Mouse (Mus musculus): ENCODE results near the gene Scn11a. TPM values are rescaled to one million over a fixed set of nuclear protein-coding genes. Genes with fewer than 3 reads are reported as not detected.

Gene Scn11a
- polyA plus RNA-seq, 1 experiment from 2014 or later, result not detected

DNA sequence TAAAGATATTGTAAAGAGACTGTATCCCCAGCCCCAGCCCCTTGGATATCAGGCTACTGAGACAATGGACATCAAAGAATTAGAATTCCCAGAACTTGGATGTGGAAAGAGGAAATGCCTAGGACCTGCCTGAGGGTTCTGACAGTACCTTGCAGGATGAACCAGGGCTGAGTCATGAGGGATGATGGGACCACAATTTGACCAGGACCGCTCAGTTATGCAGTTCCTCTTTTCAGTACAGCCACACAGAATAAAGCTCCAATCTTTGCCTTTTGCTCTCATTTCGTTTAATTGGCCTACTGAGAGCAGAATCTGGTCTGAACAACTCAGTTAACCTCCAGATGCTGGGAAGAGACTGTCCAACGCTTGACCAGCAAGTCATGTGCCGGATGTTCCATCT is 18.3 kb upstream of the Scn11a start:
- Histone ChIP-seq H3K4me1 (ENCODE audit: control insufficient read depth, insufficient read depth, low read length) (no peaks in the 10 kb centered on the region), H3K4me2 (replicated peaks; ENCODE audit: low read depth, low read length) (no peak overlapping the region), H3K36me3 (ENCODE audit: control insufficient read depth, insufficient read depth, low read length) (no peaks in the 10 kb centered on the region), H3K27me3 (ENCODE audit: control insufficient read depth, insufficient read depth, low read length) (no peaks in the 10 kb centered on the region), H3K9me3 (ENCODE audit: control insufficient read depth, low read depth, low read length) (no peaks in the 10 kb centered on the region), H3K9ac (replicated peaks; ENCODE audit: low read depth, low read length) (no peak overlapping the region), H3K27ac (ENCODE audit: low read length) (no peak overlapping the region), H3K4me3 (ENCODE audit: low read depth, low read length) (no peak overlapping the region)
- WGBS, result 80% methylated on average over 4 of the region's 4 CpGs
- no peak for ATAC-seq (ENCODE audit: insufficient number of reproducible peaks, insufficient read depth, low FRiP score, low read depth)

DNA sequence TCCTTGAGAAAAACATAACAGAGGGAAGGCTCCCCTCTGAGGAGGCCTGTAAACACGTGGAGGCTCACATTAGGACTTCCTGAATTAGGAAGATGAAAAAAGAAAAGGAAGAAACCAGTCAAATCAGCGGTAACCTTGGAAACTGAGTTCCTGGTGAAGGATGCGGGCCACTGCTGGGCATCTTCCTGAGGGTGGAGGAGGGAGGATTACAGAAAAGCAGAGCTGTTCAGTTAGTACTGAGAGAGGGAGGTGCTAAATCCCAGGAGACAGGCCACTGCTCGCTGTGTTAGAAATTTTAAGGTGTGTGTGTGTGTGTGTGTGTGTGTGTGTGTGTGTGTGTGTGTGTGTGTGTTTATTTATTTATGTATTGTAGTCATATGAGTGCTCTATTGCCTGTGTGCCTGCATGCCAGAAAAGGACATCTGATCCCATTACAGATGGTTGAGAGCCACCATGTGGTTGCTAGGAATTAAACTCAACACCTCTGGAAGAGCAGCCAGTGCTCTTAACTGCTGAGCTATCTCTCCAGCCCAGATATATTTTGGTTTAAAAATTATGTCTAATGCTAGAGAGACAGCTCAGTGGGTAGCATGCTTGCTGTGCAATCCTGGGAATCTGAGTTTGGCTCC is 17.4 kb upstream of the Scn11a start:
- H3K9ac ChIP-seq (replicated peaks; ENCODE audit: low read depth, low read length), result no peak overlapping the region
- H3K9me3 ChIP-seq (ENCODE audit: control insufficient read depth, low read depth, low read length), result no peaks in the 10 kb centered on the region
- ATAC-seq (ENCODE audit: insufficient number of reproducible peaks, insufficient read depth, low FRiP score, low read depth), result no peak
- no peaks in the 10 kb centered on the region for H3K36me3 ChIP-seq (ENCODE audit: control insufficient read depth, insufficient read depth, low read length)
- no peak overlapping the region for H3K4me3 ChIP-seq (ENCODE audit: low read depth, low read length)
- no peaks in the 10 kb centered on the region for H3K4me1 ChIP-seq (ENCODE audit: control insufficient read depth, insufficient read depth, low read length)
- no peak overlapping the region for H3K27ac ChIP-seq (ENCODE audit: low read length)
- no peaks in the 10 kb centered on the region for H3K27me3 ChIP-seq (ENCODE audit: control insufficient read depth, insufficient read depth, low read length)
- no peak overlapping the region for H3K4me2 ChIP-seq (replicated peaks; ENCODE audit: low read depth, low read length)
- WGBS, result 31% methylated on average over 4 of the region's 4 CpGs

DNA sequence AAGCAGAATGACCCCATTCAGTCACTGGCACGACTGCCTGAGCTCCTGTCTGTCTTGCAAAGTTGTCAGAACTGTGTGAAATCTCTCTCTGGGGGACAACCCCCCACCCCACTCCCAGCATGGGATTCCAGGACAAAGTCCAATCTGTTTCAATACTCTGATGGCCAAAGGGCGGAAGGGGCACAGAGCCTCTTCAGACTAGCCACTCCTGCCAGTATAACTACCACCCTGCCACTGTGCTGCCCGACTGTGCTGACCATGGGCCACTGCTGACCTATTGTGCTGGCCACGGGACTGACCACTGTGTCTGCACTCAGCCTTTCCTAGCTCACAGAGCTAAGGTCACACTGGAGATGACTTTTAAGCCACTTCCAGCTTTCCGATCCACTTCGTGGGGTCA is 16.8 kb upstream of the Scn11a start:
- no peak overlapping the region for H3K4me2 ChIP-seq (replicated peaks; ENCODE audit: low read depth, low read length)
- no peak for ATAC-seq (ENCODE audit: insufficient number of reproducible peaks, insufficient read depth, low FRiP score, low read depth)
- no peak overlapping the region for H3K9ac ChIP-seq (replicated peaks; ENCODE audit: low read depth, low read length)
- no peaks in the 10 kb centered on the region for H3K9me3 ChIP-seq (ENCODE audit: control insufficient read depth, low read depth, low read length)
- no peak overlapping the region for H3K4me3 ChIP-seq (ENCODE audit: low read depth, low read length)
- no peaks in the 10 kb centered on the region for H3K27me3 ChIP-seq (ENCODE audit: control insufficient read depth, insufficient read depth, low read length)
- H3K4me1 ChIP-seq (ENCODE audit: control insufficient read depth, insufficient read depth, low read length), result no peaks in the 10 kb centered on the region
- WGBS, result 37% methylated on average over 6 of the region's 6 CpGs
- H3K27ac ChIP-seq (ENCODE audit: low read length), result no peak overlapping the region
- no peaks in the 10 kb centered on the region for H3K36me3 ChIP-seq (ENCODE audit: control insufficient read depth, insufficient read depth, low read length)

DNA sequence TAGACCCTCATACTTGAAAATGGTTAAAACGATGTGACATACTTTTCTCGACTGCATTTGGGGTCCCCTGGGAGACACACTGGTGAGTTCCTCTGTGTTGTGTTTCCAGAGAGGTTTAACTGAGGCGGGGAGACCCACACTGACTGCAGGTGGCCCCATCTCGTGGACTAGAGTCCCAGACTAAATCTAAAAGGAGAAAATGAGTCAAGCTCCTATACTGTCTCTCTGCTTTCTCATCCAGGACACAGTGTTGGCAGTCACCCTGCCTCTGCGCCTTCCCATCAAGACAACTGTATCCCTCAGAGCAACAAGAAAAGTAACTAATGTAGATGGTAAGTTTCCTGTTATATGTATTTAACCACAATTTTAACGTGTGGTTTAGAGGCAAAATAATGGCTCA is 15.9 kb upstream of the Scn11a start:
- no peaks in the 10 kb centered on the region for H3K27me3 ChIP-seq (ENCODE audit: control insufficient read depth, insufficient read depth, low read length)
- H3K27ac ChIP-seq (ENCODE audit: low read length), result no peak overlapping the region
- WGBS, result 86% methylated on average over 6 of the region's 6 CpGs
- H3K9ac ChIP-seq (replicated peaks; ENCODE audit: low read depth, low read length), result no peak overlapping the region
- no peak for ATAC-seq (ENCODE audit: insufficient number of reproducible peaks, insufficient read depth, low FRiP score, low read depth)
- no peak overlapping the region for H3K4me2 ChIP-seq (replicated peaks; ENCODE audit: low read depth, low read length)
- no peak overlapping the region for H3K4me3 ChIP-seq (ENCODE audit: low read depth, low read length)
- no peaks in the 10 kb centered on the region for H3K9me3 ChIP-seq (ENCODE audit: control insufficient read depth, low read depth, low read length)
- H3K36me3 ChIP-seq (ENCODE audit: control insufficient read depth, insufficient read depth, low read length), result no peaks in the 10 kb centered on the region
- no peaks in the 10 kb centered on the region for H3K4me1 ChIP-seq (ENCODE audit: control insufficient read depth, insufficient read depth, low read length)

DNA sequence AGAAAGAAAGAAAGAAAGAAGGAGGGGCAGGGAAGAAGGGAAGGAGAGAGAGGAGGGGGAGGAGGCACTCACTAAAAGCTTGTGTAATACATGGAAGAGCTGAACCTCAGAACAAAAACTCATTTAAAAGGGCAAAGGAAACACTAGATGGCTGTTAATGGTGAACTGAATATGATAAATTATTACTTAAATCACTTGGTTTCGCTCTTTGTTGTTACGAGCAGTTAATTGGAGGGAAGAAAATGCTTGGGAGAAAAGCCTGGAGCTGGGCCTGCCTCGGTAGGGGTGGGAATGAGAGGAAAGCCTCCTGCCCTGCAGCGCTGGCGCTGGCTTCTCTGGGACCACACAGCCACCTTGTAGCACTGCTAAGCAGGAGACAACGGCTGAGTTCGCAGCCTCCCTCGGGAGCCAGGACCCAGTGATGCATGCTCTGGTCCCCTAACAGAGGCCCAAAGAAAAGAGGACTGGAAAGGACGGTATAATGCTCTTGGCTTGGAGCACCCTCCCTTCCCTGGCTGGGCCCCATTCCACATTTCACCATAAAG is 10.4 kb upstream of the Scn11a start:
- Histone ChIP-seq H3K9ac (replicated peaks; ENCODE audit: low read depth, low read length) (no peak overlapping the region), H3K9me3 (ENCODE audit: control insufficient read depth, low read depth, low read length) (no peaks in the 10 kb centered on the region), H3K27me3 (ENCODE audit: control insufficient read depth, insufficient read depth, low read length) (no peaks in the 10 kb centered on the region), H3K4me1 (ENCODE audit: control insufficient read depth, insufficient read depth, low read length) (no peaks in the 10 kb centered on the region), H3K27ac (ENCODE audit: low read length) (no peak overlapping the region), H3K36me3 (ENCODE audit: control insufficient read depth, insufficient read depth, low read length) (no peaks in the 10 kb centered on the region), H3K4me2 (replicated peaks; ENCODE audit: low read depth, low read length) (no peak overlapping the region), H3K4me3 (ENCODE audit: low read depth, low read length) (no peak overlapping the region)
- no peak for ATAC-seq (ENCODE audit: insufficient number of reproducible peaks, insufficient read depth, low FRiP score, low read depth)
- 35% methylated on average over 9 of the region's 9 CpGs for WGBS

DNA sequence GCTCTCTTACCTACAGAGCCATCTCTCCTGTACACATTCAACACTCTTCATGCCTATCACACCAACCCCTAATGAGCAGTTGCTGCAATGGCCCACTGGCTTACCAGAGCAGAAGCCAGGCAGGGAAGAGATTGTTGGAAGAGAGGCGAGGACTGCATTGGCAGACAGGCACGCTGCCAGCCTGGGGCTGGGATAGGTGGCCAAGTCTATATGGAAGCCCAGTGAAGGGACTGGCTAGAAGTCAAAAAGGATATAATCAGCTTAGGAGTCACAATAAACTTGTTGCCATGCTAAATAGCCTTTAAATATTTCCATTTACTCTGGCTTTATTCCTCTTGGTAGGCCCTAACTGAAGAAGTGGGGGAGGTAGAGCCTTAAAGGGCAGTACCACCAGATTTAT is 5.7 kb upstream of the Scn11a start:
- 75% methylated on average over 2 of the region's 2 CpGs for WGBS
- Histone ChIP-seq H3K9ac (replicated peaks; ENCODE audit: low read depth, low read length) (no peak overlapping the region), H3K27ac (ENCODE audit: low read length) (no peak overlapping the region), H3K27me3 (ENCODE audit: control insufficient read depth, insufficient read depth, low read length) (no peaks in the 10 kb centered on the region), H3K9me3 (ENCODE audit: control insufficient read depth, low read depth, low read length) (no peaks in the 10 kb centered on the region), H3K36me3 (ENCODE audit: control insufficient read depth, insufficient read depth, low read length) (no peaks in the 10 kb centered on the region), H3K4me2 (replicated peaks; ENCODE audit: low read depth, low read length) (no peak overlapping the region), H3K4me3 (ENCODE audit: low read depth, low read length) (no peak overlapping the region), H3K4me1 (ENCODE audit: control insufficient read depth, insufficient read depth, low read length) (no peaks in the 10 kb centered on the region)
- no peak for ATAC-seq (ENCODE audit: insufficient number of reproducible peaks, insufficient read depth, low FRiP score, low read depth)

DNA sequence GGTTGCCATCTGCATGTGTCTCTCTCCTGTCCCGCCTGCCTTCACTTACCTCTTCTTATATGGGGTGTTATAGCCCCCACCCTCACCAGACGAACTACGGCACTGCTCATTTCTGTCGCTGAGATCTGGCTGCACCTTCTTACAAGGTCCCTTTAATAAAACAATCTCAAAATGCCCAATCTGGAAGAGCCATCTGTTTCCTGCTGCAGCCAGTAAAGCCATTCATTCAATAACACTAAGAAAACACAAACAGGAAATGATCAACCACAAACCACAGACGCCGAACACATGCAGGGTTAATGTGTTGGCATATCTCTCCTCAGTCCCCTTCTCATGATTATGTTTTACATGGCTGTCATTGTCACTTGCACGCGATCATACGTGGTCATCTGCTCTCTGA is 1.5 kb downstream of the Scn11a start:
- H3K9me3 ChIP-seq (ENCODE audit: control insufficient read depth, low read depth, low read length), result no peaks in the 10 kb centered on the region
- H3K4me1 ChIP-seq (ENCODE audit: control insufficient read depth, insufficient read depth, low read length), result no peaks in the 10 kb centered on the region
- H3K4me2 ChIP-seq (replicated peaks; ENCODE audit: low read depth, low read length), result no peak overlapping the region
- H3K4me3 ChIP-seq (ENCODE audit: low read depth, low read length), result no peak overlapping the region
- no peak overlapping the region for H3K27ac ChIP-seq (ENCODE audit: low read length)
- H3K9ac ChIP-seq (replicated peaks; ENCODE audit: low read depth, low read length), result no peak overlapping the region
- ATAC-seq (ENCODE audit: insufficient number of reproducible peaks, insufficient read depth, low FRiP score, low read depth), result no peak
- no peaks in the 10 kb centered on the region for H3K27me3 ChIP-seq (ENCODE audit: control insufficient read depth, insufficient read depth, low read length)
- WGBS, result 75% methylated on average over 9 of the region's 9 CpGs
- H3K36me3 ChIP-seq (ENCODE audit: control insufficient read depth, insufficient read depth, low read length), result no peaks in the 10 kb centered on the region

DNA sequence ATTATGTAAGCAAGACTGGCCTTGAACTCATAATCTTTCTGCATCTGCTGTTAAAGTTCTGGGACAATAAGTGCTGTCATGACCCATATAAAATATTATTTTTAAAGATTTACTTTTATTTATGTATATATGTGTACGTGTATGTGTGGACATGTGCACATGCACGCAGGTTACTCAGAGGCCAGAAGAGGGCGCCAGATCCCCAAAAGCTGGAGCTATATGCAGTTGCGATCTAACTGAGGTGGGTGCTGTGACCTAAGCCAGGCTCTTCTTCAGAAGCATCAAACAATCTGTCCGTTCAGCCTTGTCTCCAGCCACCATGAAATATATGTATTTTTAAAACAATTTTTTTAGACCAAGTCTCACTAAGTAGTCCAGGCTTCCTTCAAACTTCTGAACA is 11.6 kb downstream of the Scn11a start:
- H3K4me2 ChIP-seq (replicated peaks; ENCODE audit: low read depth, low read length), result no peak overlapping the region
- H3K27me3 ChIP-seq (ENCODE audit: control insufficient read depth, insufficient read depth, low read length), result no peaks in the 10 kb centered on the region
- no peak overlapping the region for H3K4me3 ChIP-seq (ENCODE audit: low read depth, low read length)
- H3K9me3 ChIP-seq (ENCODE audit: control insufficient read depth, low read depth, low read length), result peaks cover 4% of the 10 kb centered on the region; the same call in 1 of the 2 replicates
- 91% methylated on average over 5 of the region's 5 CpGs for WGBS
- ATAC-seq (ENCODE audit: insufficient number of reproducible peaks, insufficient read depth, low FRiP score, low read depth), result no peak
- no peaks in the 10 kb centered on the region for H3K4me1 ChIP-seq (ENCODE audit: control insufficient read depth, insufficient read depth, low read length)
- H3K27ac ChIP-seq (ENCODE audit: low read length), result no peak overlapping the region
- H3K36me3 ChIP-seq (ENCODE audit: control insufficient read depth, insufficient read depth, low read length), result no peaks in the 10 kb centered on the region
- no peak overlapping the region for H3K9ac ChIP-seq (replicated peaks; ENCODE audit: low read depth, low read length)

DNA sequence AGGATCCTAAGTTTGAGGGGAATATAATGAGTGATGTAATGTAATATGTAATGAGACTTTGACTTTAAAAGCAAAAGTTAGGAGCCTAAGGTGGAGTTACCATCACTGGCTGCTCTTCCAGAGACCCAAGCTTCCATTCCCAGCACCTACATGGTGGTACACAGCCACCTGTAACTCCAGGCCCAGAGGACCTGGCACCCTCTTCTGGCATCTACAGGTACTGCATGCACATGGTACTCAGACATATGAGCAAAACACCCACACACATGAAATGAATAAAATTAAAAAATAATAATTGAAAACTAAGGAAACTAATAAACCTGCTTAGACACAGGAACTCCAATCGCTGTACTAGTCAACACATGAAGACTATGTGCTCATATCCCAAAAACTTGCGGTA is 18.8 kb downstream of the Scn11a start:
- H3K9ac ChIP-seq (replicated peaks; ENCODE audit: low read depth, low read length), result no peak overlapping the region
- H3K9me3 ChIP-seq (ENCODE audit: control insufficient read depth, low read depth, low read length), result no peaks in the 10 kb centered on the region
- 0 out of 2 replicates have a peak, but pooled peaks cover 3% of the 10 kb centered on the region for H3K4me1 ChIP-seq (ENCODE audit: control insufficient read depth, insufficient read depth, low read length)
- no peak overlapping the region for H3K4me3 ChIP-seq (ENCODE audit: low read depth, low read length)
- H3K4me2 ChIP-seq (replicated peaks; ENCODE audit: low read depth, low read length), result no peak overlapping the region
- 85% methylated on average over 2 of the region's 2 CpGs for WGBS
- H3K36me3 ChIP-seq (ENCODE audit: control insufficient read depth, insufficient read depth, low read length), result no peaks in the 10 kb centered on the region
- ATAC-seq (ENCODE audit: insufficient number of reproducible peaks, insufficient read depth, low FRiP score, low read depth), result no peak
- H3K27ac ChIP-seq (ENCODE audit: low read length), result no peak overlapping the region
- H3K27me3 ChIP-seq (ENCODE audit: control insufficient read depth, insufficient read depth, low read length), result no peaks in the 10 kb centered on the region

Measured in stomach, embryonic 14.5 days (tissue).